Mouse (Mus musculus) liver, embryonic 18 days (tissue): ENCODE data around the gene Fam207a. TPM values are rescaled to one million over a fixed set of nuclear protein-coding genes. Genes with fewer than 3 reads are reported as not detected.

ENCODE experiments used
- polyA plus RNA-seq: library from polyadenylated mRNA; depleted of rRNA; stranded (reverse); fragments of >200 nt; gene quantifications from 2 replicates; pipeline ENCODE4 v1.2.3, GENCODE M21; 2012; rRNA removed

Fam207a gene
- polyA plus RNA-seq = 9.8 and 10.5 TPM in 2 replicates

DNA sequence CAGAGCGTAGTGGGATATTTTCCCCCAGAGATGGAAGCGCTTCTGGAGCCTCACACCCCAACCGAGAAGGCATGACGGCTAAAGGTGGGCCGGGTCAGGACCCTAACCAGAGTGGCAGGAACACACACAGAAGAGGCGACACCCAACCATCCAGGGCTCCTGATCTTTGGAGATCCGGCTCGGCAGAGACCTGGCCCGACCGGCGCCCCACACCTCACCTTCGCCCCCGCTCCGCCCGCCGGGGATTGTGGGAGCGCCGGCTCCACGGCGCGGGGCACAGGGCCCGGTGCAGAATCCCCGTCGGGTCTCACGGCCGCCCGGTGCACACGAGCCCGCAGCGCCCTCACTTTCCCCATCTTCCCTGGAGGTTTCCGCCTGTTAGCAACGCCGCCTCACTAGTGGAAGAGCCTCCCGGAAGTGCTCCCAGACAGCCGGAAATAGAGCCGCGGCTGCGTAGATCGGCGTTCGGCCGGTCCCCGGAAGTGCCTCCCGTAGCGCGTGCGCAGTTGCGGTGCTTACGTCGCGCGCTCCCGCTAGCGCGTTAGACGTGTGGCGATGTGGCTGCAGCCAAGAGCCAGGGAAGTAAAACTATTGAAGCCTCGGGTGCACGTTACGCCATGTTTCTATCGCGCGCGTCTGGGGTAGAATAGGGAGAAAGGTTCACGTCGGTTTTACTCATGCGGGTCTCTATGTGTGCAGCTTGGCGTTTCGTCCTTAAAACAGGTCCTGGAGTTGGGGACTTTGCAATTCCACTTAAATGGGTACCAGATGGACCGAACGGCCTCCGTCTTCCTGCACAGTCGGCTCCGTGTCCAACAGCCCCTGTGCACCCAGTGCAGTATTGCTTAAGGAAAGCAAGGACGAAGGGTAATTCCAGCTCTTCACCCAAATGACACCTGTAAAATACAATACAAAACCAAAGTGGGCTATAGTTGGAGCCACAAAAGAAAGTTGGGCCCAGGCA lies at the start of gene Fam207a:
TSS of gene Fam207a (minus strand) at position 401 of the 964 bp plus-strand sequence.

DNA sequence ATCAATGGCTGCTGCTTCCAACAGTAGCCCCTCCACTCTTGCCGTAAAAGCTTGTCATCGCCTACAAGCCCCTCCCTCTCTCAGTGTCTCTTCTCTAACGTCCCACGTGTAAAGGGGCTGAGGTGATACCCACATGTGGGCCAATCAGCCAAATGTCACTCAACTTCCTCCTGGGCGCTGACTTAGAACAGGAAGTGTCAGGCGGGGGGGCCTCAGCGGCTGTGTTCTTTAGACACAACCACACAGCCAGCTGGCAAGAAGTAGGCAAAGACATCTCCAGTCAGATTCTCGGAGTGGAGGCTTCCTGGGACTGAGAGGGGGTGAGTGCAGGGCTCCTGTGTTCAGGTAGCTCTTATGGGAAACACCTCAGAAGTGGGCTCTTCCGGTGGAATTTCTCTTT lies 14.6 kb upstream of the Fam207a start, which contains the start of gene Itgb2:
TSS of gene Itgb2 (plus strand) at position 113 of the 400 bp plus-strand sequence.

Other genes starting within 250 kb of the Fam207a start
- gene Adarb1, start 97.5 kb downstream of the Fam207a start, polyA plus RNA-seq = 1.7 TPM in 2 replicates
- 25.0 and 31.3 TPM in 2 replicates for gene Itgb2, start 14.5 kb upstream of the Fam207a start, polyA plus RNA-seq
- gene Pttg1ip, start 65.9 kb upstream of the Fam207a start, polyA plus RNA-seq = 77.8 TPM in 2 replicates
- gene Sumo3, start 90.3 kb upstream of the Fam207a start, polyA plus RNA-seq = 123 and 134 TPM in 2 replicates
- gene Gm49325, start 90.4 kb upstream of the Fam207a start, polyA plus RNA-seq = 0.16 TPM in 1 of 2 replicates, not detected in the other
- gene Ube2g2, start 106.5 kb upstream of the Fam207a start, polyA plus RNA-seq = 22.9 and 27.2 TPM in 2 replicates
- gene Tspear, start 170.8 kb upstream of the Fam207a start, polyA plus RNA-seq = 0.10 and 0.12 TPM in 2 replicates
- gene Gm19402, start 175.0 kb upstream of the Fam207a start, polyA plus RNA-seq = not detected in 2 replicates
- gene Gm9508, start 181.4 kb upstream of the Fam207a start, polyA plus RNA-seq = not detected in 2 replicates
- not detected in 2 replicates for gene Gm10272, start 190.8 kb upstream of the Fam207a start, polyA plus RNA-seq
- gene Gm10024, start 195.7 kb upstream of the Fam207a start, polyA plus RNA-seq = not detected in 2 replicates
- not detected in 2 replicates for gene Gm10142, start 200.0 kb upstream of the Fam207a start, polyA plus RNA-seq
- not detected in 2 replicates for gene Krtap12-1, start 204.8 kb upstream of the Fam207a start, polyA plus RNA-seq
- not detected in 2 replicates for gene Gm10100, start 210.7 kb upstream of the Fam207a start, polyA plus RNA-seq
- gene Gm18596, start 226.9 kb upstream of the Fam207a start, polyA plus RNA-seq = not detected in 2 replicates
- gene Gm9736, start 235.6 kb upstream of the Fam207a start, polyA plus RNA-seq = not detected in 2 replicates
- gene Gm3233, start 243.9 kb upstream of the Fam207a start, polyA plus RNA-seq = not detected in 2 replicates